Mouse (Mus musculus) skeletal muscle tissue, adult 2 months (tissue): Measurements from ENCODE around the gene Il5.
A peak's percentile ranks its signal among the peaks of the same experiment; 100 is the strongest.

Source experiments
- DNase-seq: peaks from one replicate; pipeline ENCODE4 v3.0.0-alpha.2; 2012; ENCODE audit warnings: low read depth, low spot score

Il5 gene

GRCm38 (mm10) chr11:53720715-53721114, at the start of gene Il5:
Il5 (plus strand) TSS chr11:53720794.
- no peak for DNase-seq

- DNase-seq: no peak
Measured at GRCm38 (mm10) chr11:53671414-53671813, 49.2 kb upstream of the Il5 start.

GRCm38 (mm10) chr11:53680141-53680540, 40.5 kb upstream of the Il5 start:
- DNase-seq: no peak

- DNase-seq: no peak
Measured at GRCm38 (mm10) chr11:53681686-53682085, 38.9 kb upstream of the Il5 start.

GRCm38 (mm10) chr11:53682170-53682569, 38.4 kb upstream of the Il5 start:
- DNase-seq: no peak

- DNase-seq: peak; percentile 25
Measured at GRCm38 (mm10) chr11:53682994-53683530, 37.5 kb upstream of the Il5 start.

- DNase-seq: no peak
Measured at GRCm38 (mm10) chr11:53691979-53692378, 28.6 kb upstream of the Il5 start.

GRCm38 (mm10) chr11:53698521-53698920, 22.1 kb upstream of the Il5 start:
- DNase-seq: no peak

GRCm38 (mm10) chr11:53699351-53699750, 21.2 kb upstream of the Il5 start:
- no peak for DNase-seq

- no peak for DNase-seq
Measured at GRCm38 (mm10) chr11:53706236-53706933, 14.2 kb upstream of the Il5 start.

- peak; percentile 79 for DNase-seq
Measured at GRCm38 (mm10) chr11:53706934-53707717, 13.5 kb upstream of the Il5 start, which contains the start of gene Rad50. Rad50 (minus strand) TSS chr11:53707319.

GRCm38 (mm10) chr11:53707718-53708009, 12.9 kb upstream of the Il5 start:
- DNase-seq: no peak

GRCm38 (mm10) chr11:53719701-53720100, 893 bp upstream of the Il5 start:
- DNase-seq: no peak

- no peak for DNase-seq
Measured at GRCm38 (mm10) chr11:53731457-53731856, 10.9 kb downstream of the Il5 start.

- no peak for DNase-seq
Measured at GRCm38 (mm10) chr11:53732244-53732643, 11.7 kb downstream of the Il5 start.

- no peak for DNase-seq
Measured at GRCm38 (mm10) chr11:53733824-53734223, 13.2 kb downstream of the Il5 start.

- no peak for DNase-seq
Measured at GRCm38 (mm10) chr11:53734431-53734830, 13.8 kb downstream of the Il5 start.

- DNase-seq: no peak
Measured at GRCm38 (mm10) chr11:53734970-53735681, 14.5 kb downstream of the Il5 start.

GRCm38 (mm10) chr11:53735682-53736245, 15.2 kb downstream of the Il5 start:
- DNase-seq: peak; percentile 72

GRCm38 (mm10) chr11:53736771-53737572, 16.4 kb downstream of the Il5 start:
- DNase-seq: peak; percentile 79

- DNase-seq: no peak
Measured at GRCm38 (mm10) chr11:53737573-53737946, 17.0 kb downstream of the Il5 start.
